Comparison of ENCODE assay signal across 9 mouse cellular contexts in genomic region chr3:148981776-148982175, GRCm38 (mm10). TPM values are rescaled to one million over a fixed set of nuclear protein-coding genes. Genes with fewer than 3 reads are reported as not detected.
DNase-seq lines count a peak whose midpoint lies in the region; ATAC-seq and TF ChIP-seq lines count a peak whose summit lies in the region.
"Had no signal": no experiment of that assay in that cellular context is flagged by ENCODE, and none has a peak within 500 bp of the region (broad histone marks: within the 10 kb centered on the region; RNA-seq: fewer than 3 reads in every experiment).

No protein-coding gene starts in this region.

- ATAC-seq in liver, embryonic 12.5 days = no peak
- ATAC-seq in hindbrain, embryonic 16.5 days = no peak
- no peak for ATAC-seq in neural tube, embryonic 13.5 days (ENCODE audit: low read depth)
- ATAC-seq: activated CD4-positive, CD25-positive, alpha-beta regulatory T cell, adult 4 months had no signal

- H3K4me3 ChIP-seq in liver, adult 2 months (ENCODE audit: insufficient read depth, low read depth, low read length) = no peak overlapping the region
- H3K4me3 ChIP-seq in liver, embryonic 12.5 days = no peak overlapping the region
- no peak overlapping the region for H3K4me3 ChIP-seq in hindbrain, embryonic 16.5 days (ENCODE audit: low read length)
- H3K4me3 ChIP-seq in neural tube, embryonic 13.5 days = 0 out of 2 replicates have a peak overlapping the region, but pooled peaks have one; percentile 1

- no peaks in the 10 kb centered on the region for H3K27me3 ChIP-seq in liver, adult 2 months (ENCODE audit: control insufficient read depth, insufficient read depth, low read length)
- peaks cover 7% of the 10 kb centered on the region; the same call in 1 of the 2 replicates for H3K27me3 ChIP-seq in liver, embryonic 12.5 days (replicated peaks)
- no peaks in the 10 kb centered on the region for H3K27me3 ChIP-seq in hindbrain, embryonic 16.5 days (replicated peaks; ENCODE audit: control insufficient read depth, insufficient read depth, low read length)
- H3K27me3 ChIP-seq in neural tube, embryonic 13.5 days = no peaks in the 10 kb centered on the region

- TF ChIP-seq POLR2A in liver, adult 2 months (IDR thresholded peaks at IDR 0.05; ENCODE audit: extremely low read depth, insufficient read depth, low read length) = no peak

- no peaks in the 10 kb centered on the region for H3K9me3 ChIP-seq in liver, embryonic 12.5 days (replicated peaks)
- H3K9me3 ChIP-seq in hindbrain, embryonic 16.5 days (ENCODE audit: control insufficient read depth, low read length) = no peaks in the 10 kb centered on the region
- H3K9me3 ChIP-seq in neural tube, embryonic 13.5 days = no peaks in the 10 kb centered on the region

- no peaks in the 10 kb centered on the region for H3K36me3 ChIP-seq in liver, adult 2 months (ENCODE audit: control insufficient read depth, insufficient read depth, low read length)
- H3K36me3 ChIP-seq in liver, embryonic 12.5 days = no peaks in the 10 kb centered on the region
- no peaks in the 10 kb centered on the region for H3K36me3 ChIP-seq in hindbrain, embryonic 16.5 days (ENCODE audit: control insufficient read depth, insufficient read depth, low read length)
- no peaks in the 10 kb centered on the region for H3K36me3 ChIP-seq in neural tube, embryonic 13.5 days

- no peak overlapping the region for H3K4me2 ChIP-seq in liver, embryonic 12.5 days
- 0 out of 2 replicates have a peak overlapping the region, but pooled peaks have one; percentile 5 for H3K4me2 ChIP-seq in hindbrain, embryonic 16.5 days (ENCODE audit: low read length)
- H3K4me2 ChIP-seq in neural tube, embryonic 13.5 days = peak overlapping the region; percentile 80

- H3K27ac ChIP-seq in liver, adult 2 months (replicated peaks; ENCODE audit: insufficient read depth, low read depth, low read length) = peak overlapping the region; percentile 2; the same call in 1 of the 2 replicates
- H3K27ac ChIP-seq in liver, embryonic 12.5 days = no peak overlapping the region
- H3K27ac ChIP-seq in hindbrain, embryonic 16.5 days (ENCODE audit: low read depth, low read length) = no peak overlapping the region
- 0 out of 2 replicates have a peak overlapping the region, but pooled peaks have one; percentile 18 for H3K27ac ChIP-seq in neural tube, embryonic 13.5 days (replicated peaks)

- DNase-seq in adrenal gland, adult 2 months = peak; percentile 30
- no peak for DNase-seq in adrenal gland, adult 18-20 months (ENCODE audit: low spot score in 2 of 2)
- no peak for DNase-seq in liver, adult 2 months (ENCODE audit: extremely low read depth, low read depth, low spot score)
- no peak for DNase-seq in c-Kit-positive CD71-positive TER-119-positive erythroid progenitor cells, embryonic 14.5 days (ENCODE audit: low spot score)
- DNase-seq in left cerebral cortex, adult 9 months (ENCODE audit: low spot score in 2 of 2) = no peak

- TF ChIP-seq CTCF in liver, adult 2 months (IDR thresholded peaks at IDR 0.05; ENCODE audit: low read depth, low read length) = no peak

- H3K4me1 ChIP-seq in liver, adult 2 months (ENCODE audit: control insufficient read depth, insufficient read depth, low read length) = peaks cover 25% of the 10 kb centered on the region
- H3K4me1 ChIP-seq in liver, embryonic 12.5 days = peaks cover 33% of the 10 kb centered on the region
- peaks cover 3% of the 10 kb centered on the region; the same call in 1 of the 2 replicates for H3K4me1 ChIP-seq in hindbrain, embryonic 16.5 days (ENCODE audit: control insufficient read depth, insufficient read depth, low read depth, low read length)
- peaks cover 82% of the 10 kb centered on the region for H3K4me1 ChIP-seq in neural tube, embryonic 13.5 days (replicated peaks)

- H3K9ac ChIP-seq in liver, adult 2 months (ENCODE audit: low read depth, low read length) = no peak overlapping the region
- H3K9ac ChIP-seq in liver, embryonic 12.5 days = no peak overlapping the region
- no peak overlapping the region for H3K9ac ChIP-seq in hindbrain, embryonic 16.5 days (ENCODE audit: low read depth, low read length)
- peak overlapping the region; percentile 9; the same call in 1 of the 2 replicates for H3K9ac ChIP-seq in neural tube, embryonic 13.5 days

- peaks cover 40% of the 10 kb centered on the region for H3K79me2 ChIP-seq in liver, adult 2 months (ENCODE audit: control insufficient read depth, insufficient read depth, low read length)

- 57% methylated on average over 8 of the region's 8 CpGs for WGBS in liver, adult 2 months
- WGBS in liver, embryonic 12.5 days (ENCODE audit: insufficient replicate concordance) = 51% methylated on average over 8 of the region's 8 CpGs
- WGBS in hindbrain, embryonic 16.5 days = 66% methylated on average over 8 of the region's 8 CpGs
- 33% methylated on average over 8 of the region's 8 CpGs for WGBS in neural tube, embryonic 13.5 days

RNA-seq across cellular contexts. Expression of gene Adgrl2, which starts 8.6 kb away (rescaled TPM):
- 10 to 100 TPM; 49.1 to 69.0 TPM for total RNA-seq in adrenal gland, adult 2 months (2021)
- polyA plus RNA-seq in adrenal gland, adult 2 months (2012; rRNA removed) = 64.8 and 70.5 TPM in 2 replicates
- total RNA-seq in adrenal gland, adult 18-20 months (2021) = 10 to 100 TPM; 43.4 to 55.1 TPM
- total RNA-seq in liver, adult 2 months (2014; rRNA removed) = 27.9 and 34.6 TPM in 2 replicates
- polyA plus RNA-seq in liver, adult 2 months (2012; rRNA removed) = 22.8 and 26.2 TPM in 2 replicates
- polyA plus RNA-seq in liver, embryonic 12.5 days (2016; fragmentation: Nextera tagmentation; extraction: Ambion mirVana) = 11.5 and 13.3 TPM in 2 replicates
- 114 and 121 TPM in 2 replicates for polyA plus RNA-seq in hindbrain, embryonic 16.5 days (2015; fragmentation: Nextera tagmentation; extraction: Ambion mirVana)
- 132 and 156 TPM in 2 replicates for polyA plus RNA-seq in neural tube, embryonic 13.5 days (2015; fragmentation: Nextera tagmentation; extraction: Ambion mirVana)

Comparison
In these comparisons a context has a peak if more than half of its experiments do, and no peak if none do; other contexts are left out.
1. H3K27ac ChIP-seq: peak in liver, adult 2 months (single experiment) and neural tube, embryonic 13.5 days (single experiment); none in liver, embryonic 12.5 days (single experiment) and hindbrain, embryonic 16.5 days (single experiment).